Comparison of ENCODE assay signal across 8 mouse cellular contexts in genomic region chr3:44991467-44991992, GRCm38 (mm10).
A peak's percentile ranks its signal among the peaks of the same experiment; 100 is the strongest.
DNase-seq lines count a peak whose midpoint lies in the region; ATAC-seq lines count a peak whose summit lies in the region.
"Not testable (repeated sequence)": the region's sequence is repeated elsewhere in the genome, so short reads cannot be mapped to it uniquely, and the experiment has no call there.

No protein-coding gene starts in this region.

- H3K4me3 ChIP-seq in embryonic facial prominence, embryonic 12.5 days; forebrain, embryonic 15.5 days; hindbrain, embryonic 11.5 days (ENCODE audit: low read depth, low read length); intestine, embryonic 14.5 days (ENCODE audit: low read depth, low read length); limb, embryonic 11.5 days (ENCODE audit: low read depth, low read length); liver, embryonic 16.5 days (ENCODE audit: low read depth, low read length); midbrain, embryonic 14.5 days (replicated peaks; ENCODE audit: low read depth, low read length); neural tube, embryonic 15.5 days (replicated peaks): not testable (repeated sequence)

- ATAC-seq in embryonic facial prominence, embryonic 12.5 days (ENCODE audit: insufficient number of reproducible peaks, insufficient read depth, low FRiP score, low TSS enrichment): peak; percentile 74; the same call in 1 of the 2 replicates
- peak; percentile 79 for ATAC-seq in forebrain, embryonic 15.5 days (replicated peaks)
- ATAC-seq in hindbrain, embryonic 11.5 days (ENCODE audit: low FRiP score): peak; percentile 88
- ATAC-seq in intestine, embryonic 14.5 days (replicated peaks; ENCODE audit: low FRiP score, low TSS enrichment, low read depth): peak; percentile 82
- peak; percentile 94 for ATAC-seq in limb, embryonic 11.5 days (ENCODE audit: insufficient number of reproducible peaks, low FRiP score, low TSS enrichment, low read depth)
- ATAC-seq in liver, embryonic 16.5 days (ENCODE audit: low read depth): 0 out of 2 replicates have a peak, but pooled peaks have one; percentile 30
- ATAC-seq in midbrain, embryonic 14.5 days (ENCODE audit: low FRiP score, low TSS enrichment): peak; percentile 80
- ATAC-seq in neural tube, embryonic 15.5 days (ENCODE audit: low FRiP score): peak; percentile 59; the same call in 1 of the 2 replicates

- 93% methylated on average over 4 of the region's 4 CpGs for WGBS in embryonic facial prominence, embryonic 12.5 days
- 91% methylated on average over 4 of the region's 4 CpGs for WGBS in forebrain, embryonic 15.5 days
- WGBS in hindbrain, embryonic 11.5 days: 88% methylated on average over 4 of the region's 4 CpGs
- 84% methylated on average over 4 of the region's 4 CpGs for WGBS in intestine, embryonic 14.5 days
- WGBS in limb, embryonic 11.5 days: 82% methylated on average over 4 of the region's 4 CpGs
- 58% methylated on average over 4 of the region's 4 CpGs for WGBS in liver, embryonic 16.5 days (ENCODE audit: insufficient replicate concordance)
- whole genome bisulfite sequencing in midbrain, embryonic 14.5 days: 88% methylated on average over 4 of the region's 4 CpGs
- WGBS in neural tube, embryonic 15.5 days: 92% methylated on average over 4 of the region's 4 CpGs

- H3K4me2 ChIP-seq in embryonic facial prominence, embryonic 12.5 days (replicated peaks); forebrain, embryonic 15.5 days (replicated peaks); hindbrain, embryonic 11.5 days (replicated peaks; ENCODE audit: low read depth, low read length); intestine, embryonic 14.5 days (ENCODE audit: low read length); limb, embryonic 11.5 days (ENCODE audit: low read depth, severe bottlenecking); liver, embryonic 16.5 days (ENCODE audit: low read depth, low read length); midbrain, embryonic 14.5 days (ENCODE audit: low read length); neural tube, embryonic 15.5 days: not testable (repeated sequence)

- not testable (repeated sequence) for DNase-seq in hindbrain, embryonic 11.5 days (ENCODE audit: low spot score); intestine, embryonic 14.5 days (ENCODE audit: low spot score); limb, embryonic 11.5 days (ENCODE audit: low spot score); midbrain, embryonic 14.5 days

- not testable (repeated sequence) for H3K27me3 ChIP-seq in embryonic facial prominence, embryonic 12.5 days; forebrain, embryonic 15.5 days; hindbrain, embryonic 11.5 days (ENCODE audit: control insufficient read depth, insufficient read depth, low read length); intestine, embryonic 14.5 days (replicated peaks; ENCODE audit: control insufficient read depth, insufficient read depth, low read length); limb, embryonic 11.5 days (ENCODE audit: control insufficient read depth, insufficient read depth, low read length); liver, embryonic 16.5 days (ENCODE audit: control insufficient read depth, insufficient read depth, low read depth, low read length); midbrain, embryonic 14.5 days (ENCODE audit: control insufficient read depth, insufficient read depth, low read length); neural tube, embryonic 15.5 days (replicated peaks)

- H3K4me1 ChIP-seq in embryonic facial prominence, embryonic 12.5 days; forebrain, embryonic 15.5 days; hindbrain, embryonic 11.5 days (replicated peaks; ENCODE audit: control insufficient read depth, insufficient read depth, low read length); intestine, embryonic 14.5 days (replicated peaks; ENCODE audit: control insufficient read depth, insufficient read depth, low read length); limb, embryonic 11.5 days (ENCODE audit: control insufficient read depth, insufficient read depth, low read length); liver, embryonic 16.5 days (ENCODE audit: control insufficient read depth, low read depth, low read length); midbrain, embryonic 14.5 days (ENCODE audit: control insufficient read depth, insufficient read depth, low read length); neural tube, embryonic 15.5 days: not testable (repeated sequence)

- not testable (repeated sequence) for H3K9me3 ChIP-seq in embryonic facial prominence, embryonic 12.5 days; forebrain, embryonic 15.5 days; hindbrain, embryonic 11.5 days (ENCODE audit: control insufficient read depth, low read length); intestine, embryonic 14.5 days (ENCODE audit: control insufficient read depth, low read length); limb, embryonic 11.5 days (ENCODE audit: control insufficient read depth, low read length); liver, embryonic 16.5 days (replicated peaks; ENCODE audit: control insufficient read depth, low read length); midbrain, embryonic 14.5 days (ENCODE audit: control insufficient read depth, low read length); neural tube, embryonic 15.5 days (replicated peaks)

- H3K36me3 ChIP-seq in embryonic facial prominence, embryonic 12.5 days; forebrain, embryonic 15.5 days; hindbrain, embryonic 11.5 days (ENCODE audit: control insufficient read depth, insufficient read depth, low read length); intestine, embryonic 14.5 days (ENCODE audit: control insufficient read depth, insufficient read depth, low read length); limb, embryonic 11.5 days (ENCODE audit: control insufficient read depth, insufficient read depth, low read length); liver, embryonic 16.5 days (ENCODE audit: control insufficient read depth, insufficient read depth); midbrain, embryonic 14.5 days (ENCODE audit: control insufficient read depth, insufficient read depth, low read length); neural tube, embryonic 15.5 days: not testable (repeated sequence)

- not testable (repeated sequence) for H3K27ac ChIP-seq in embryonic facial prominence, embryonic 12.5 days; forebrain, embryonic 15.5 days (replicated peaks); hindbrain, embryonic 11.5 days (ENCODE audit: low read depth, low read length); intestine, embryonic 14.5 days (ENCODE audit: low read depth); limb, embryonic 11.5 days (replicated peaks; ENCODE audit: low read depth, low read length); liver, embryonic 16.5 days (ENCODE audit: low read length); midbrain, embryonic 14.5 days (replicated peaks; ENCODE audit: low read depth, low read length); neural tube, embryonic 15.5 days (replicated peaks)

- H3K9ac ChIP-seq in embryonic facial prominence, embryonic 12.5 days; forebrain, embryonic 15.5 days (replicated peaks); hindbrain, embryonic 11.5 days (ENCODE audit: low read depth, low read length); intestine, embryonic 14.5 days (ENCODE audit: low read length); limb, embryonic 11.5 days (ENCODE audit: low read length); liver, embryonic 16.5 days (ENCODE audit: low read depth, low read length); midbrain, embryonic 14.5 days (replicated peaks; ENCODE audit: low read length); neural tube, embryonic 15.5 days (replicated peaks): not testable (repeated sequence)

Comparison
In these comparisons a context has a peak if more than half of its experiments do, and no peak if none do; other contexts are left out.
1. ATAC-seq: peak in every context shown above with its lines; median percentile 94 in limb, embryonic 11.5 days; 88 in hindbrain, embryonic 11.5 days; 82 in intestine, embryonic 14.5 days; 80 in midbrain, embryonic 14.5 days; 79 in forebrain, embryonic 15.5 days; 74 in embryonic facial prominence, embryonic 12.5 days; 59 in neural tube, embryonic 15.5 days; 30 in liver, embryonic 16.5 days.